Mouse (Mus musculus): ENCODE measurements around the gene Gm28048. TPM values are rescaled to one million over a fixed set of nuclear protein-coding genes. Genes with fewer than 3 reads are reported as not detected.

Gm28048 gene
- polyA plus RNA-seq, 1 experiment from 2014 or later, result 34.8 TPM

DNA sequence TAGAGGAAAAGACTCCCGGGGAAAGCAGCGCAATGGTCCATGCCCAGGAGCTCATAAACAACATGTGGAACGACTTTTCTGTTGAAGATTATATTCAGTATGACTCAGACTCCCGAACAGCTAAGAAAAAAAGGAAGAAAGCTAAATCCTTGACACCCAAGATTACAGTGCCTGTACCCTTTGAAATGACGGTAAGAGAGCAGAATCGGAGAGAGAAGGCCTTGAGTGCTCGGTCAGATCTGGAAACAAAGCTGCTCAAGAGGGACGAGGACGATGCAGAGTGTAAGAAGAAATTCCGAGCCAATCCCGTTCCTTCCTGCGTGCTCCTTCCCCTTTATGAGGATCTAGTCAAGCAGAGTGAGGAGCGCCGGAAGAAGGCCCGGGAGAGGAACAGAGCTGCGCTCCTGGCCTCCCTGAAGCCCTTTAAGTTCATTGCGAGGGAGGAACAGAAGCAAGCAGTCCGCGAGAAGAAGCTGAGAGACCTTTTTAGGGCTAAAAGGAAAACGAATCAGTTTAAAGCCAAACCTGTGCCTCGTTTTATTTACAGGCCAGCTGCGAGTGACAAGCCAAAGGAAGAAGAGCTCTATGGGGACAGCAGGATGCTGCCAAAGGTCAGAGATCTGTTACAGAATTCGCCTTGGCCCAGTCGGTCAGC is 38.4 kb upstream of the Gm28048 start:
- WGBS, result 44% methylated on average over 23 of the region's 24 CpGs
- ATAC-seq (replicated peaks; ENCODE audit: low FRiP score, low read depth), result no peak
- H3K27ac ChIP-seq, result no peak overlapping the region
- H3K36me3 ChIP-seq (ENCODE audit: insufficient read depth, low read length), result no peaks in the 10 kb centered on the region
- H3K4me1 ChIP-seq (replicated peaks; ENCODE audit: insufficient read depth, low read length), result no peaks in the 10 kb centered on the region
- DNase-seq (ENCODE audit: low spot score), result peak; percentile 45
- H3K27me3 ChIP-seq (ENCODE audit: insufficient read depth, low read length), result no peaks in the 10 kb centered on the region
- 0 out of 2 replicates have a peak overlapping the region, but pooled peaks have one; percentile 18 for H3K9ac ChIP-seq (ENCODE audit: low read depth, low read length)
- TF ChIP-seq CTCF (IDR thresholded peaks at IDR 0.05; ENCODE audit: low read depth), result no peak
- no peak overlapping the region for H3K4me2 ChIP-seq (ENCODE audit: low read length)
- H3K4me3 ChIP-seq (replicated peaks; ENCODE audit: low read depth, low read length), result no peak overlapping the region
- no peaks in the 10 kb centered on the region for H3K9me3 ChIP-seq (replicated peaks; ENCODE audit: low read length)

DNA sequence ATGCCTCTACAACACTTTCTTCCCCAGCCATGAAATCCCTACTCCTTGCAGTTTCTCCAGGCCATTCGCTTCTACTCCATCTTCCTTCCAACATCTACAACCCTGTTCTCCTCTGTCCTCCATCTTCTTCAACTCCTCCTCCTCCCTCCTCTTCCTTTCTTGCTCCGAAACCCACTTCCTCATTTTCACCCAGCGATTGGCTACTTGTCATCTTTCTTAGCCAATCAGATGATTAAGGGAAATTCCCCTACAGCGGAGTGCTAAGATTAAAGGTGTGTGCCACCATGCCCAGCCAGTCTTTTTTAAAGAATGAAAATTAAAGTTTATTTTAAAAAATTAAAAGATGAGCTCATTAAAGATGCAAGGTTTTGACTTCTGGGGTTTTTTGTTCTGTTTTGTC is 36.1 kb upstream of the Gm28048 start:
- no peak for TF ChIP-seq CTCF (IDR thresholded peaks at IDR 0.05; ENCODE audit: low read depth)
- Histone ChIP-seq H3K4me2 (ENCODE audit: low read length) (no peak overlapping the region), H3K36me3 (ENCODE audit: insufficient read depth, low read length) (no peaks in the 10 kb centered on the region), H3K27me3 (ENCODE audit: insufficient read depth, low read length) (no peaks in the 10 kb centered on the region), H3K9me3 (replicated peaks; ENCODE audit: low read length) (no peaks in the 10 kb centered on the region), H3K27ac (no peak overlapping the region), H3K9ac (ENCODE audit: low read depth, low read length) (no peak overlapping the region), H3K4me3 (replicated peaks; ENCODE audit: low read depth, low read length) (no peak overlapping the region), H3K4me1 (replicated peaks; ENCODE audit: insufficient read depth, low read length) (no peaks in the 10 kb centered on the region)
- 92% methylated on average over 4 of the region's 4 CpGs for WGBS
- DNase-seq (ENCODE audit: low spot score) (no peak), ATAC-seq (replicated peaks; ENCODE audit: low FRiP score, low read depth) (no peak)

DNA sequence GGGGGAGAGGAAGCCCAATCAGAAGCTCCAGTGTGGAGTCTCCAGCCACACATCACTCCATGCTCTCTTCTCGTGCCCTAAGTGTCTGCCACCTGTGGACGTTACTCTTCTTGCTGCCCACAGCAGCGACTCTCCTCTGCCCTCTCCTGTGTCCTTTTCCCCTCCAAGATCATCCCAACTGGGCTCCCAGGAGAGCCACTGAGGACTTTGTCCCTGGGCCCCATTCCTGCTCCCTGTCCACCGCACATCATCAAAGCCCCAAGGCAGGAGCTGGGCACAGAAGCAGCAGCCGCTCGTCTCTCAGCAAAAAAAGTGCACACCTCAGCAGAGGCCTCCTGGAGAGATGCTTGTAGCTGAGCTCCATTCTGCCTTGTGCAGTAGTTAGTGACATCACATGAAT is 33.1 kb upstream of the Gm28048 start:
- no peak overlapping the region for H3K27ac ChIP-seq
- H3K9ac ChIP-seq (ENCODE audit: low read depth, low read length), result no peak overlapping the region
- ATAC-seq (replicated peaks; ENCODE audit: low FRiP score, low read depth), result no peak
- no peaks in the 10 kb centered on the region for H3K4me1 ChIP-seq (replicated peaks; ENCODE audit: insufficient read depth, low read length)
- no peaks in the 10 kb centered on the region for H3K36me3 ChIP-seq (ENCODE audit: insufficient read depth, low read length)
- H3K9me3 ChIP-seq (replicated peaks; ENCODE audit: low read length), result no peaks in the 10 kb centered on the region
- DNase-seq (ENCODE audit: low spot score), result no peak
- WGBS, result 78% methylated on average over 6 of the region's 6 CpGs
- H3K4me3 ChIP-seq (replicated peaks; ENCODE audit: low read depth, low read length), result no peak overlapping the region
- no peaks in the 10 kb centered on the region for H3K27me3 ChIP-seq (ENCODE audit: insufficient read depth, low read length)
- H3K4me2 ChIP-seq (ENCODE audit: low read length), result no peak overlapping the region
- no peak for TF ChIP-seq CTCF (IDR thresholded peaks at IDR 0.05; ENCODE audit: low read depth)

DNA sequence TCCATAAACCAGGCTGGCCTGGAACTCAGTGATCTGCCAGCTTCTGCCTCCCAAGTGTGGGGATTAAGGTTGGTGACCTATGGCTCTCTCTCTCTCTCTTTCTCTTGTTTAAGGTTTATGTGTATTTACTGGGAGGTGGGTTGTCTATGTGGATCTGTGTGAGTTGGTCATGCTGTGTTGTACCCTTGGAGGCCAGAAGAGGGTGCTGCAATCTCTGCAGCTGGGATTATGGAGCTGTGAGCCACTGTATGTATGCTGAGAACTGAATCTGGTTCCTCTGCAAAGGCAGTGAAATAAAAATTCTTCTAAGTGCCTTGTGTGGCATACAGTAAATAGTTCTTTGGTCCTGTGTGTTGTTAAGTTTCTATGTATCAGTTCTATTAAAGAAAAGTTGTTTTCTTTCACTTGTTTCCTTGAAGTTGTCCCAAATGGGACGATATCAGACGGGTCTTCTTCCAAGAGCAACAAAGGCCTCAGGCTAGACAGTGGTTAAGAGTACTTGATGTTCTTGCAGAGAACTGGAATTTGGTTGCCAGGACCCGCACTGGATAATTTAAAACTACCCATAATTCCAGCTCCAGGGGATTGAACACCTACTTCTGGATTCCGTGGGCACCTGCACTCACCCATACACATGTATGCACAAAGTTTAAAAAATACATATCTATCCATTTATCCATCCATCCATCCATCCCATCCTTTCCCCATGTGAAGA is 31.8 kb upstream of the Gm28048 start:
- WGBS, result 88% methylated on average over 4 of the region's 4 CpGs
- ATAC-seq (replicated peaks; ENCODE audit: low FRiP score, low read depth), result no peak
- H3K9me3 ChIP-seq (replicated peaks; ENCODE audit: low read length), result no peaks in the 10 kb centered on the region

DNA sequence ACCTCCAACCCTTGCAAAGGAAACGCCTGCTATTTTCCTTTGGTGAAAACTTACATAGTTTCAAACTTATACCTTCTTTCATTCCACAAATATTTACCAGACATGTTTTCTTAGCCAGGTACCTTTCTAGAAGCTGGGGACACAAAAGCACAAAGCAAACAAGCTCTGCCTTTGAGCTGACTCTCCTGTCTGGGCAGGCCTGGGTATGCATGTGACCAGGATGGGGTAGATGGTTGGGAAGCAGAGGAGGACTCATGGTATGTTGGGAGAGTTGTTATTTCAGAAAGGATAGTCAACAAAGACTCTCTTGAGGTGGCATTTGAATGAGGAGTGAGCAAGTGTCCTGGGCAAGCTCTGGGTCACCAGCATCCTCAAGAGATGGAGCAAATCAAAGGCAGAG is 31.2 kb upstream of the Gm28048 start:
- H3K27me3 ChIP-seq (ENCODE audit: insufficient read depth, low read length), result no peaks in the 10 kb centered on the region
- no peaks in the 10 kb centered on the region for H3K9me3 ChIP-seq (replicated peaks; ENCODE audit: low read length)
- no peaks in the 10 kb centered on the region for H3K36me3 ChIP-seq (ENCODE audit: insufficient read depth, low read length)
- no peak overlapping the region for H3K4me3 ChIP-seq (replicated peaks; ENCODE audit: low read depth, low read length)
- no peak for TF ChIP-seq CTCF (IDR thresholded peaks at IDR 0.05; ENCODE audit: low read depth)
- H3K4me2 ChIP-seq (ENCODE audit: low read length), result no peak overlapping the region
- DNase-seq (ENCODE audit: low spot score) (no peak), ATAC-seq (replicated peaks; ENCODE audit: low FRiP score, low read depth) (no peak)
- no peaks in the 10 kb centered on the region for H3K4me1 ChIP-seq (replicated peaks; ENCODE audit: insufficient read depth, low read length)
- WGBS, result 63% methylated on average over 1 of the region's 1 CpGs
- no peak overlapping the region for H3K27ac ChIP-seq
- no peak overlapping the region for H3K9ac ChIP-seq (ENCODE audit: low read depth, low read length)

More for the DNA sequence above, 31.8 kb upstream of the Gm28048 start:
- Histone ChIP-seq H3K36me3 (ENCODE audit: insufficient read depth, low read length) (no peaks in the 10 kb centered on the region), H3K4me2 (ENCODE audit: low read length) (no peak overlapping the region), H3K4me3 (replicated peaks; ENCODE audit: low read depth, low read length) (no peak overlapping the region), H3K4me1 (replicated peaks; ENCODE audit: insufficient read depth, low read length) (no peaks in the 10 kb centered on the region), H3K27me3 (ENCODE audit: insufficient read depth, low read length) (no peaks in the 10 kb centered on the region), H3K9ac (ENCODE audit: low read depth, low read length) (no peak overlapping the region), H3K27ac (no peak overlapping the region)
- DNase-seq (ENCODE audit: low spot score), result peak; percentile 17
- TF ChIP-seq CTCF (IDR thresholded peaks at IDR 0.05; ENCODE audit: low read depth), result peak; percentile 53; the same call in 1 of the 2 replicates

DNA sequence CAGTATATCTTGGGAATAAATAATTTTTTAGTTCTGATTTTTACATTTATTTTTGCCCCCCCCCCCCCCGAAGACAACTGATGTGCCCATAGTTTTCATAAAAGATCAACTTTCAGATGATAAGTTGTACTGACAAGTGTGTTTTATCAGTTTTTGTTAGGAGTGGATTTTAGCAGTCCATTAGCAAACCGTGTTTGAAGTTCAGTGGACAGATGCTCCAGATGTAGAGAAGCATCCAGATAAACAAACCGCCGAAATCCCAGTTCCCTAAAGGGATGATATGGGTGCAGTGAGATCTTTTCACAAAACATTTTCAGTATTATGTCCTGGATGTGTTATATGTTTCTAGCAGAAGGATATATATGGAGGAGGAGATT is 26.9 kb upstream of the Gm28048 start:
- Histone ChIP-seq H3K9me3 (replicated peaks; ENCODE audit: low read length) (no peaks in the 10 kb centered on the region), H3K27me3 (ENCODE audit: insufficient read depth, low read length) (no peaks in the 10 kb centered on the region), H3K36me3 (ENCODE audit: insufficient read depth, low read length) (peaks cover 10% of the 10 kb centered on the region), H3K4me2 (ENCODE audit: low read length) (peak overlapping the region; percentile 82), H3K4me3 (replicated peaks; ENCODE audit: low read depth, low read length) (peak overlapping the region; percentile 63), H3K4me1 (replicated peaks; ENCODE audit: insufficient read depth, low read length) (0 out of 2 replicates have a peak, but pooled peaks cover 4% of the 10 kb centered on the region), H3K9ac (ENCODE audit: low read depth, low read length) (peak overlapping the region; percentile 62), H3K27ac (no peak overlapping the region)
- no peak for TF ChIP-seq CTCF (IDR thresholded peaks at IDR 0.05; ENCODE audit: low read depth)
- whole genome bisulfite sequencing, result 34% methylated on average over 4 of the region's 4 CpGs
- ATAC-seq (replicated peaks; ENCODE audit: low FRiP score, low read depth), result no peak
- DNase-seq (ENCODE audit: low spot score), result no peak
